Mouse (Mus musculus) small intestine, adult 2 months (tissue): ENCODE measurements around the gene Reep1. TPM values are rescaled to one million over a fixed set of nuclear protein-coding genes. Genes with fewer than 3 reads are reported as not detected.

ENCODE experiments used
- H3K27ac ChIP-seq: fragments of 200-500 bp; 2 replicates; pipeline ENCODE4 v1.5.1; 2012; ENCODE audit warnings: low read depth, low read length, control low read depth, inconsistent platforms; ENCODE audit not compliant: insufficient read depth
- H3K27me3 ChIP-seq: fragments of 200-500 bp; 2 replicates; pipeline ENCODE4 v1.6.1; 2012; ENCODE audit warnings: mild to moderate bottlenecking, moderate library complexity, low read length, inconsistent platforms; ENCODE audit not compliant: control insufficient read depth, insufficient read depth
- H3K36me3 ChIP-seq: fragments of 200-500 bp; 2 replicates; pipeline ENCODE4 v1.6.1; 2012; ENCODE audit warnings: mild to moderate bottlenecking, low read length, control low read depth, inconsistent platforms; ENCODE audit not compliant: control insufficient read depth, insufficient read depth
- H3K4me1 ChIP-seq: fragments of 200-500 bp; 2 replicates; pipeline ENCODE4 v1.6.1; 2012; ENCODE audit warnings: low read length, inconsistent platforms, mixed read lengths; ENCODE audit not compliant: control insufficient read depth, insufficient read depth, insufficient read length
- H3K4me3 ChIP-seq: fragments of 200-500 bp; 2 replicates; pipeline ENCODE4 v1.5.1; 2012; ENCODE audit warnings: low read depth, mild to moderate bottlenecking, control low read depth, inconsistent platforms, low read length, moderate library complexity
- CTCF ChIP-seq: fragments of 200-500 bp; IDR thresholded peaks from 2 replicates; pipeline ENCODE4 v1.5.1; 2012; ENCODE audit warnings: low read depth, mild to moderate bottlenecking, control low read depth, inconsistent platforms, low read length, moderate library complexity, mixed read lengths; ENCODE audit not compliant: insufficient replicate concordance, insufficient read length; ENCODE audit errors: extremely low read depth
- POLR2A ChIP-seq: fragments of 200-500 bp; IDR thresholded peaks from 2 replicates; pipeline ENCODE4 v1.6.1; 2012; ENCODE audit warnings: low read depth, mild to moderate bottlenecking, control low read depth, inconsistent platforms, low read length, moderate library complexity
- WGBS: fragments of 180-500 bp; shearing (Covaris S2); methylation state at CpG from one replicate; pipeline ENCODE4 v1.1.7; 2018; 5-methylcytosine and 5-hydroxymethylcytosine counted together
- polyA plus RNA-seq: library from polyadenylated mRNA; depleted of rRNA; stranded (reverse); fragments of >200 nt; gene quantifications from 2 replicates; pipeline ENCODE4 v1.2.3, GENCODE M21; 2012

Reep1 gene
- polyA plus RNA-seq, 1 experiment = 0.72 TPM

DNA sequence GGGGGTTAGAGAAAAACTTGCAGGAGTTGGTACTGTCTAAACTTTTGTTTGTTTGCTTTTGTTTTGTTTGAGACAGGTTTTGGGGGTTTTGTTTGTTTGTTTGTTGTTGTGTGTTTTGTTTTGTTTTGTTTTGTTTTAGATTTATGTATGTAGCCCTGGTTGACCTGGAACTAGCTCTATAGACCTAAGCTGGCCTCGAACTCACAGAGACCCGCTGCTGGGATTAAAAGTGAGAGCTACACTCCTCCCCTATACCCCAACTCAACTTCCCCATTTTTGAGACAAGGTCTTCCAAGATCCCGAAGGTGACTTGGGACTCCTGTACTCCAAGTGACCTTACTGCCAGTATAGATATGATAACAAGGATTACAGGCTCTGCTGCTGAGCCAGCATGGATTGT lies 116.6 kb downstream of the Reep1 start:
- Histone ChIP-seq H3K27ac (peak overlapping the region; percentile 34; the same call in 1 of the 2 replicates), H3K4me1 (no peaks in the 10 kb centered on the region; the same call in 1 of the 2 replicates), H3K27me3 (no peaks in the 10 kb centered on the region), H3K36me3 (no peaks in the 10 kb centered on the region), H3K4me3 (peak overlapping the region; percentile 99)
- WGBS = 16% methylated on average over 3 of the region's 3 CpGs
- no peak for TF ChIP-seq POLR2A
- TF ChIP-seq CTCF = no peak

DNA sequence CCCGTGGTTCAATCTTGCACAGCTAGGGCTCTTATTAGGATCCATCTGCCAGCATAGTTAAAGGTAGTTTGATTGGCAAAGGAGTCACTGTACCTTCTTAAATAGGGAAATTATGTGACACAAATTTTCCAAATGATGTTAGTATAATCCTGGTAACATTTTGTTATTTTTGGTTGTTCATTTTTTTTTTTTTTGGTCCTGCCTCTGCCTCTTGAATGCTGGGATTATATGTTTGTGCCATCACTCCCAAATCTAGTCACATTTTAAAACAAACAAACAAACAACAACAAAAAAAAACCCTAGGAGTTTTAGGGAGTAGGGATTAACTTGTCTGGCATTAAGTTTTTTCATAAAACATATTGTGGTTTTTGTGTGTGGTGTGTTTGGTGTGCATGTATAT lies 119.5 kb downstream of the Reep1 start, which contains the start of gene Mrpl35:
TSS of gene Mrpl35 (minus strand) at position 101 of the 400 bp plus-strand sequence.
- 29% methylated on average over 1 of the region's 1 CpGs for WGBS
- no peak for TF ChIP-seq POLR2A
- no peak for TF ChIP-seq CTCF
- Histone ChIP-seq H3K27me3 (no peaks in the 10 kb centered on the region), H3K36me3 (no peaks in the 10 kb centered on the region), H3K27ac (no peak within 1 kb of the TSS), H3K4me1 (no peaks in the 10 kb centered on the region; the same call in 1 of the 2 replicates), H3K4me3 (no peak within 1 kb of the TSS)

DNA sequence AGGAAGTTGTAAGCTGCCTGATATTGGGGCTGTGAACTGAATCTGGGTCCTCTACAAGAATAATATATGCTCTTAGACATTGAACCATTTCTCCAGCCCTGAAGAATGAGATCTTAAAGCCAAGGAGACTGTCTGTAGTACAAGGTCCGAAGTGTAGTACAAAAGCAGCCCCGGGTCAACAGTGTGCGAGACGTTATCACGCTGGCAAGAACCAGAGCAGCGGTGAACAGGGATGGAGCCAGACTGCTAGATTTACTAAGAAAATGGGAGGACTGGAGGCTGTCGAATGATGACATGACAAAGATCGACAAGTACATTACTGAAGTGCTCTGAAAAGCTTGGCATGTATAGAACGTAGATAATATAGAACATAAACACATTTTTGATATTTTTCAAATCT lies 122.4 kb downstream of the Reep1 start:
- WGBS = 59% methylated on average over 9 of the region's 9 CpGs
- Histone ChIP-seq H3K27ac (no peak overlapping the region), H3K4me3 (no peak overlapping the region), H3K4me1 (no peaks in the 10 kb centered on the region), H3K36me3 (no peaks in the 10 kb centered on the region), H3K27me3 (no peaks in the 10 kb centered on the region)
- TF ChIP-seq CTCF (no peak), POLR2A (no peak)

DNA sequence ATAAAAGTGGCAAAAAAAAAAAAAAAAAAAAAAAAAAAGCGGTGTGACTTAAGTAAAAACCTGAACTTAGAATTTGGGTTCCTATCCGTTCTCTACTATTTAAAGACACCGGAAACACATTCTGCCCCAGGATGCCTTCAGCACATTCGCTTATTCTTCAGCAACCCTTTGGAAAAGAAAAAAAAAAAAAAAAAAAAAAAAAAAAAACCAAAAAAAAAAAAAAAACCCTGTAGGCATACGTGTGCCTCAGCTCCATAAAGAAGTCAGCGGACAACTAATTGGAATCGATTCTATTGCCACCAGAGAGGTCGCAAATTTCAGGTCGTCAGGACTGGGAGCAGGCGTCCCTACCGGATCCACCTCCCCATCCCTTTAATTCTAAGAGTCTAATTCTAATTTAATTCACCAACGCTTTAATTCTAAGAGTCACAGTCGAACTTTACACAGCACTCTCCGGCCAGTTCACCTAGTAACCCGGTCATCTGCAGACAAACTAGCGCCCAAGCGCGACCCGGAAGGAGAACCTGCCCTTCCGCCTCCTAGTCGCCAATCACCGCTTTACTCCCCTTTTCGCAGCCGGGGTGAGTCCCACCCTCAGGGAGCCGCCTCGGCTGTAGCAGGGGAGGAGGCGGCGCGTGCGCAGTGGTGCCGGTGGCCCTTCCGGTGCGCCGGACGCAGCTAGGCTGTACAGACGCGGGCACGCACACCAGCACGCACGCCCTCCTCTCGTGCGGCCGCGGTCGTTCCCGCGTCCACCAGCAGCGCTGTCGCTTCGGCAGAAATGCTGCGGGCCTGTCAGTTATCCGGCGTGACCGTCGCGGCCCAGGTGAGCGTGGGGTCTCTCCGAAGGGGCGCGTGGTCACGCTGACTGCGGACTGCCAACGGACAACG lies 123.6 kb downstream of the Reep1 start, which contains the start of gene Immt:
TSS of gene Immt (plus strand) at position 642 of the 891 bp plus-strand sequence.
- Histone ChIP-seq H3K27me3 (no peaks in the 10 kb centered on the region), H3K4me3 (peak within 1 kb of the TSS; percentile 82), H3K27ac (peak within 1 kb of the TSS; percentile 96), H3K4me1 (no peaks in the 10 kb centered on the region), H3K36me3 (no peaks in the 10 kb centered on the region)
- under 1% methylated on average over 64 of the region's 64 CpGs for WGBS
- TF ChIP-seq CTCF = peak; percentile 22; the same call in 1 of the 2 replicates
- TF ChIP-seq POLR2A = peak; percentile 70

DNA sequence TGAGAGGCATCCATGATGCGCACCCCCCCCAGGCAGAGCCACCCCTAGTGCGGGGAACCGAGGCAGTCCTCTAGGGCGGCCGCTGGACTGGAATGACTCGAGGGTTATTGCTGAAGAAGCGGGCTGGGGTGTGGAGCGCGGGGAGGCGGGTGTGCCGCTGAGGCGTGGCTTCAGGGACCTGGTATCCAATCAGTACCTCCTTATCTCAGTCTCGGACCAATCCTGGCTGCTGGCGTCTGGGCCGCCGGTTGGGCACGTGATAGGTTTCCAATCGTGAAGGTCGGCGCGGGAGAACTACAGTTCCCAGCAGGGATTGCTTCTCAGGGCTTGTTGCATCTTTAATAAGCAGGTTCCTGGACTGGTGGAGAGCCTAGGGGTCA lies 124.2 kb downstream of the Reep1 start:
- Histone ChIP-seq H3K4me3 (peak overlapping the region; percentile 82), H3K27ac (peak overlapping the region; percentile 96), H3K27me3 (no peaks in the 10 kb centered on the region), H3K4me1 (no peaks in the 10 kb centered on the region), H3K36me3 (no peaks in the 10 kb centered on the region)
- TF ChIP-seq CTCF = no peak
- no peak for TF ChIP-seq POLR2A
- 2% methylated on average over 21 of the region's 21 CpGs for WGBS

DNA sequence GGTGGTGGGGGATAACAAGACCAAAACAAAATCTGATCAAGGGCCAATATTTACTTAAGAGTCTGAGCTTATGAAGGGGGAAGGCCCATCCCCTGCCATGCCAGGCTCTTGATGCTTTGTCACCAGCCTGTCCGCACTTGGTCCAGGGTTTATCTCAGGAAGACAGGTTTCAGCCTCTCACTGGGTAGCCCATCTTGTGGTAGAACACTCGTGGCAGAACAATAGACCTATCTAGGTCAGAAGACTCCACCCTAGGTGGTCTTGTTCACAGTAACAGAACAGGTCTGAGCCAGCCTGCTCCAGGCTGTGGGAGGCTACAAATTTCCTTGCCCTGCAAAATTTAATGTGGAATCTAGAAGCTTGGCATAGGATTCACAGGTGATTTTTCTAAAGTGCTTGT lies 129.4 kb downstream of the Reep1 start:
- Histone ChIP-seq H3K4me3 (no peak overlapping the region), H3K4me1 (0 out of 2 replicates have a peak, but pooled peaks cover 1% of the 10 kb centered on the region), H3K27ac (no peak overlapping the region), H3K27me3 (no peaks in the 10 kb centered on the region), H3K36me3 (no peaks in the 10 kb centered on the region)
- WGBS = 67% methylated on average over 2 of the region's 2 CpGs
- TF ChIP-seq POLR2A = no peak
- TF ChIP-seq CTCF = no peak

DNA sequence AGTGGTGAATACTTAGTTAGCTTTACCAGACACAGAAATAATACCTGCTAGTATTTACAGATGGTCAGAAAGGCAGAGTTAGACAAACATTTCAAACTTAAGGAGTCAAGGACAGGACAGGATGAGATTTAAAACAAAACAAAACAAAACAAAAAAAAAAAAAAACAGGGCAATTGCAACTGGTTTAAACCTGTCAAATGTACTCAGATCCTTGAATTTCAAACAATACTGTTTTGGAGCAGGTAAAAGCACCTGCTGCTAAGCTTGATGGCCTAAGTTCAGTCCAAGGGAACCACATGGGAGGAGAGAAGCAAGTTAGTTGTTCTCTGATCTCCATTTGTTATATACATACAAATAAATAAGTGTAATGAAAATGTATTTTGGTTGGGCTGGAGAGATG lies 132.5 kb downstream of the Reep1 start:
- no peak overlapping the region for H3K4me3 ChIP-seq
- H3K4me1 ChIP-seq = 0 out of 2 replicates have a peak, but pooled peaks cover 1% of the 10 kb centered on the region
- H3K27me3 ChIP-seq = no peaks in the 10 kb centered on the region
- H3K27ac ChIP-seq = no peak overlapping the region
- TF ChIP-seq CTCF = no peak
- no peak for TF ChIP-seq POLR2A
- no peaks in the 10 kb centered on the region for H3K36me3 ChIP-seq
